Mouse (Mus musculus): ENCODE measurements around the gene Defa26. TPM values are rescaled to one million over a fixed set of nuclear protein-coding genes. Genes with fewer than 3 reads are reported as not detected.
"Not testable (repeated sequence)": the region's sequence is repeated elsewhere in the genome, so short reads cannot be mapped to it uniquely, and the experiment has no call there.

Gene Defa26
- total RNA-seq (2021) = not detected
- long read RNA-seq, experiment 1 = 0 reads
- long read RNA-seq, experiment 2 = 0 reads

- not testable (repeated sequence) for DNase-seq (ENCODE audit: low spot score in 2 of 2)
These were observed at the start of gene Defa26 for GRCm38 (mm10) chr8:21617883-21618282. Gene Defa26 (plus strand): TSS chr8:21618183.

GRCm38 (mm10) chr8:21582706-21583105 lies 35.3 kb upstream of the Defa26 start, which contains the start of gene Defa28:
Gene Defa28 (plus strand): TSS chr8:21583006.
- DNase-seq (ENCODE audit: low spot score in 2 of 2) = not testable (repeated sequence)

GRCm38 (mm10) chr8:21594408-21594807 lies 23.6 kb upstream of the Defa26 start, which contains the start of gene Gm7861:
Gene Gm7861 (minus strand): TSS chr8:21594508.
- not testable (repeated sequence) for DNase-seq (ENCODE audit: low spot score in 2 of 2)

- not testable (repeated sequence) for DNase-seq (ENCODE audit: low spot score in 2 of 2)
These were observed 37.5 kb downstream of the Defa26 start, which contains the start of gene Defa17 for GRCm38 (mm10) chr8:21655480-21655879. Gene Defa17 (plus strand): TSS chr8:21655780.

GRCm38 (mm10) chr8:21665497-21665896 lies 47.5 kb downstream of the Defa26 start, which contains the start of gene Defa34:
Gene Defa34 (plus strand): TSS chr8:21665797.
- DNase-seq (ENCODE audit: low spot score in 2 of 2) = not testable (repeated sequence)

Other genes with a start within 250 kb of the Defa26 start
- gene Defa2, start 239.7 kb upstream of the Defa26 start, total RNA-seq (2021) = not detected
- not detected for gene Defa33, start 226.4 kb upstream of the Defa26 start, total RNA-seq (2021)
- gene Defa36, start 190.8 kb upstream of the Defa26 start, total RNA-seq (2021) = not detected
- gene Gm7849, start 161.6 kb upstream of the Defa26 start, total RNA-seq (2021) = not detected
- gene Defa20, start 108.9 kb upstream of the Defa26 start, total RNA-seq (2021) = not detected
- gene Defa32, start 89.2 kb upstream of the Defa26 start, total RNA-seq (2021) = not detected
- gene Defa37, start 52.8 kb upstream of the Defa26 start, total RNA-seq (2021) = not detected
- gene Defa28, start 35.2 kb upstream of the Defa26 start, total RNA-seq (2021) = not detected
- gene Gm7861, start 23.7 kb upstream of the Defa26 start, total RNA-seq (2021) = not detected
- gene Defa17, start 37.6 kb downstream of the Defa26 start, total RNA-seq (2021) = not detected
- not detected for gene Defa34, start 47.6 kb downstream of the Defa26 start, total RNA-seq (2021)
- gene AY761184, start 85.5 kb downstream of the Defa26 start, total RNA-seq (2021) = not detected
- not detected for gene Defa24, start 116.3 kb downstream of the Defa26 start, total RNA-seq (2021)
- gene Defb50, start 205.4 kb downstream of the Defa26 start, total RNA-seq (2021) = not detected
- not detected for gene Defb2, start 221.7 kb downstream of the Defa26 start, total RNA-seq (2021)
- gene Defb10, start 240.7 kb downstream of the Defa26 start, total RNA-seq (2021) = not detected

Data from layer of hippocampus, postnatal 14 days (tissue).